8 mouse cellular contexts compared by ENCODE assay signal in the genomic region with DNA sequence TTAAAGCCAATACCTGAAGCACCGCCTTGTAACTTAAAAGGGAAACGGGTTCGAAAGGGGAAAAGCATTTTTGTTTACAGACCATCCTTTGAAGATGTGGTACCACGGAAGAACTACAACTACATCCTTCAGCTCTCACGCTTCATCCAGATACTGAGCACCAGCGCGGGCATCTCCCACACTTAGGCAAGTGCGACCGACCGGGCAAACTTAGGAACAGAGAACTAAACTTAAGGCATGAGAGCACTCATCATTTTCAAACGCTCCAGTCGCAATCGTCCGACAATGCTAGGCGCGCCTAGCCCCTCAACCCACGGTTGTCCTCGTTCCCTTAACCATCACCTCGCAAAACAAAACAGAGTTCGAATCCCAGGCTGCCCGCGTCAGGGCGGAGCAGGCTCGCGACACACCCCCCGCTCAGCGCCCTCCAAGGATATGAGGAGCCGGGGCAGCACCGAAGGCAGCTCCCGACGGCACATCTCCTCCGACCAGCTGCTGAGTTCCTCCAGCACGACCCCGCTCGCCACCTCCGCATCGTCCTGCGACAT. TPM values are rescaled to one million over a fixed set of nuclear protein-coding genes. Genes with fewer than 3 reads are reported as not detected.
A peak's percentile ranks its signal among the peaks of the same experiment; 100 is the strongest.
DNase-seq lines count a peak whose midpoint lies in the region; ATAC-seq and TF ChIP-seq lines count a peak whose summit lies in the region.

No protein-coding gene starts in this region.

- H3K9ac ChIP-seq in forebrain, embryonic 12.5 days: peak overlapping the region; percentile 76
- H3K9ac ChIP-seq in liver, embryonic 12.5 days: peak overlapping the region; percentile 80
- peak overlapping the region; percentile 75 for H3K9ac ChIP-seq in stomach, postnatal 0 days (ENCODE audit: low read length)

- peak overlapping the region; percentile 92 for H3K27ac ChIP-seq in testis, adult 2 months (ENCODE audit: control insufficient read depth, insufficient read depth, low read depth, low read length)
- 0 out of 2 replicates have a peak overlapping the region, but pooled peaks have one; percentile 31 for H3K27ac ChIP-seq in forebrain, embryonic 12.5 days
- peak overlapping the region; percentile 65; the same call in 1 of the 2 replicates for H3K27ac ChIP-seq in liver, embryonic 12.5 days
- no peak overlapping the region for H3K27ac ChIP-seq in stomach, postnatal 0 days (replicated peaks)

- TF ChIP-seq POLR2A in testis, adult 2 months (IDR thresholded peaks at IDR 0.05; ENCODE audit: control insufficient read depth, low read depth, low read length): no peak

- H3K4me2 ChIP-seq in forebrain, embryonic 12.5 days: peak overlapping the region; percentile 69
- H3K4me2 ChIP-seq in liver, embryonic 12.5 days: peak overlapping the region; percentile 84
- peak overlapping the region; percentile 72 for H3K4me2 ChIP-seq in stomach, postnatal 0 days (replicated peaks; ENCODE audit: low read depth)

- H3K9me3 ChIP-seq in forebrain, embryonic 12.5 days: no peaks in the 10 kb centered on the region
- H3K9me3 ChIP-seq in liver, embryonic 12.5 days (replicated peaks): no peaks in the 10 kb centered on the region
- H3K9me3 ChIP-seq in stomach, postnatal 0 days (ENCODE audit: control insufficient read depth, low read length): no peaks in the 10 kb centered on the region

- H3K4me3 ChIP-seq in testis, adult 2 months (ENCODE audit: control insufficient read depth, low read depth, low read length): peak overlapping the region; percentile 95
- H3K4me3 ChIP-seq in forebrain, embryonic 12.5 days (replicated peaks): peak overlapping the region; percentile 72
- peak overlapping the region; percentile 80 for H3K4me3 ChIP-seq in liver, embryonic 12.5 days
- H3K4me3 ChIP-seq in stomach, postnatal 0 days (ENCODE audit: low read depth, low read length): peak overlapping the region; percentile 74

- WGBS in forebrain, embryonic 12.5 days: 2% methylated on average over 38 of the region's 38 CpGs
- 1% methylated on average over 38 of the region's 38 CpGs for WGBS in liver, embryonic 12.5 days (ENCODE audit: insufficient replicate concordance)
- WGBS in stomach, postnatal 0 days: 2% methylated on average over 38 of the region's 38 CpGs

- H3K36me3 ChIP-seq in testis, adult 2 months (ENCODE audit: control insufficient read depth, insufficient read depth, low read length): no peaks in the 10 kb centered on the region
- H3K36me3 ChIP-seq in forebrain, embryonic 12.5 days (replicated peaks): no peaks in the 10 kb centered on the region
- H3K36me3 ChIP-seq in liver, embryonic 12.5 days: peaks cover 15% of the 10 kb centered on the region
- no peaks in the 10 kb centered on the region for H3K36me3 ChIP-seq in stomach, postnatal 0 days (ENCODE audit: control insufficient read depth, insufficient read depth, low read length)

- no peak for TF ChIP-seq CTCF in testis, adult 2 months (IDR thresholded peaks at IDR 0.05; ENCODE audit: control insufficient read depth, insufficient read depth, insufficient replicate concordance, low read depth, low read length)
- no peak for TF ChIP-seq CTCF in stomach, postnatal 0 days (IDR thresholded peaks at IDR 0.05; ENCODE audit: low read depth)

- DNase-seq in testis, postnatal 14 days (ENCODE audit: low spot score): no peak
- DNase-seq in stomach, postnatal 0 days (ENCODE audit: low spot score): no peak
- DNase-seq in adrenal gland, postnatal 4 days (ENCODE audit: low spot score in 2 of 2): no peak
- DNase-seq in frontal cortex, postnatal 25 days (ENCODE audit: low spot score in 2 of 2): no peak
- no peak for DNase-seq in adrenal gland, adult 8-10 months

- no peak for TF ChIP-seq EP300 in stomach, postnatal 0 days (optimal IDR thresholded peaks at IDR 0.05)

- peaks cover 5% of the 10 kb centered on the region for H3K4me1 ChIP-seq in testis, adult 2 months (ENCODE audit: control insufficient read depth, insufficient read depth, low read length)
- peaks cover 11% of the 10 kb centered on the region; the same call in 1 of the 2 replicates for H3K4me1 ChIP-seq in forebrain, embryonic 12.5 days
- peaks cover 15% of the 10 kb centered on the region for H3K4me1 ChIP-seq in liver, embryonic 12.5 days
- H3K4me1 ChIP-seq in stomach, postnatal 0 days (replicated peaks; ENCODE audit: control insufficient read depth, insufficient read depth): no peaks in the 10 kb centered on the region

- ATAC-seq in forebrain, embryonic 12.5 days (ENCODE audit: low FRiP score): peak; percentile 87
- ATAC-seq in liver, embryonic 12.5 days: peak; percentile 88
- peak; percentile 81 for ATAC-seq in stomach, postnatal 0 days (ENCODE audit: low FRiP score, low TSS enrichment)

- no peaks in the 10 kb centered on the region for H3K27me3 ChIP-seq in testis, adult 2 months (ENCODE audit: control insufficient read depth, insufficient read depth, low read length)
- no peaks in the 10 kb centered on the region for H3K27me3 ChIP-seq in forebrain, embryonic 12.5 days
- no peaks in the 10 kb centered on the region for H3K27me3 ChIP-seq in liver, embryonic 12.5 days (replicated peaks)
- H3K27me3 ChIP-seq in stomach, postnatal 0 days (ENCODE audit: control insufficient read depth, insufficient read depth, low read length): no peaks in the 10 kb centered on the region

RNA-seq across cellular contexts. Expression of a gene that starts 0.3 kb away (rescaled TPM):
- polyA plus RNA-seq in testis, adult 2 months (2012; rRNA removed): 6.9 and 9.6 TPM in 2 replicates
- 30.4 and 35.8 TPM in 2 replicates for polyA plus RNA-seq in forebrain, embryonic 12.5 days (2016; fragmentation: Nextera tagmentation; extraction: Ambion mirVana)
- 15.5 and 16.5 TPM in 2 replicates for polyA plus RNA-seq in liver, embryonic 12.5 days (2016; fragmentation: Nextera tagmentation; extraction: Ambion mirVana)
- 2.9 and 3.4 TPM in 2 replicates for polyA plus RNA-seq in stomach, postnatal 0 days (2015; fragmentation: Nextera tagmentation; extraction: Ambion mirVana)
- 1 to 10 TPM; 7.0 to 7.8 TPM for total RNA-seq in adrenal gland, postnatal 4 days (2021)
- 1 to 10 TPM; 1.4 to 2.0 (median 1.9) TPM for total RNA-seq in adrenal gland, adult 8-10 months (2022)

RNA-seq across cellular contexts. Expression of a gene that starts 0.4 kb away (rescaled TPM):
- polyA plus RNA-seq in testis, adult 2 months (2012; rRNA removed): 0.86 and 0.87 TPM in 2 replicates
- 9.8 and 10.3 TPM in 2 replicates for polyA plus RNA-seq in forebrain, embryonic 12.5 days (2016; fragmentation: Nextera tagmentation; extraction: Ambion mirVana)
- polyA plus RNA-seq in liver, embryonic 12.5 days (2016; fragmentation: Nextera tagmentation; extraction: Ambion mirVana): 6.4 and 6.7 TPM in 2 replicates
- 6.7 and 6.9 TPM in 2 replicates for polyA plus RNA-seq in stomach, postnatal 0 days (2015; fragmentation: Nextera tagmentation; extraction: Ambion mirVana)
- total RNA-seq in adrenal gland, postnatal 4 days (2021): 1 to 10 TPM; 5.9 to 6.6 TPM
- 1 to 10 TPM; 4.0 to 7.5 (median 6.0) TPM for total RNA-seq in adrenal gland, adult 8-10 months (2022)

RNA-seq across cellular contexts. Expression of a gene that starts 53.8 kb away (rescaled TPM):
- 0.26 and 0.49 TPM in 2 replicates for polyA plus RNA-seq in testis, adult 2 months (2012; rRNA removed)
- not detected in 2 replicates for polyA plus RNA-seq in forebrain, embryonic 12.5 days (2016; fragmentation: Nextera tagmentation; extraction: Ambion mirVana)
- polyA plus RNA-seq in liver, embryonic 12.5 days (2016; fragmentation: Nextera tagmentation; extraction: Ambion mirVana): 0.05 TPM in 1 of 2 replicates, not detected in the other
- 0.04 TPM in 2 replicates for polyA plus RNA-seq in stomach, postnatal 0 days (2015; fragmentation: Nextera tagmentation; extraction: Ambion mirVana)
- total RNA-seq in adrenal gland, postnatal 4 days (2021): 1 to 10 TPM in 1 of 2 experiments, under 1 TPM in 1; 0.87 to 1.5 TPM
- 10 to 100 TPM in 2 of 4 experiments, 1 to 10 TPM in 2; 4.1 to 13.1 (median 8.5) TPM for total RNA-seq in adrenal gland, adult 8-10 months (2022)
